Mouse (Mus musculus) bone marrow macrophage, adult 2 months (primary cell): ENCODE data around the gene Acot13. TPM values are rescaled to one million over a fixed set of nuclear protein-coding genes. Genes with fewer than 3 reads are reported as not detected.

Source experiments
- H3K27ac ChIP-seq: 2 replicates; pipeline ENCODE4 v1.5.1; 2012; ENCODE audit warnings: low read depth, low read length; ENCODE audit not compliant: insufficient read depth
- H3K4me1 ChIP-seq: 2 replicates; pipeline ENCODE4 v1.6.1; 2012; ENCODE audit warnings: low read length; ENCODE audit not compliant: control insufficient read depth, insufficient read depth
- H3K4me3 ChIP-seq: 2 replicates; pipeline ENCODE4 v1.5.1; 2012; ENCODE audit warnings: mild to moderate bottlenecking, low read length, moderate library complexity; ENCODE audit not compliant: insufficient read depth
- CTCF ChIP-seq: IDR thresholded peaks from 2 replicates; pipeline ENCODE4 v1.5.1; 2012; ENCODE audit warnings: low read depth, mild to moderate bottlenecking, low read length, moderate library complexity
- POLR2A ChIP-seq: IDR thresholded peaks from 2 replicates; pipeline ENCODE4 v1.6.1; 2012; ENCODE audit warnings: mild to moderate bottlenecking, low read depth, low read length, borderline replicate concordance
- polyA plus RNA-seq: library from polyadenylated mRNA; stranded (reverse); fragments of >200 nt; gene quantifications from 2 replicates; pipeline ENCODE4 v1.2.4, GENCODE M21; 2012; ENCODE audit not compliant: missing spikeins, insufficient read depth, insufficient read length

Gene Acot13
- polyA plus RNA-seq, 1 experiment: 81.0 TPM

DNA sequence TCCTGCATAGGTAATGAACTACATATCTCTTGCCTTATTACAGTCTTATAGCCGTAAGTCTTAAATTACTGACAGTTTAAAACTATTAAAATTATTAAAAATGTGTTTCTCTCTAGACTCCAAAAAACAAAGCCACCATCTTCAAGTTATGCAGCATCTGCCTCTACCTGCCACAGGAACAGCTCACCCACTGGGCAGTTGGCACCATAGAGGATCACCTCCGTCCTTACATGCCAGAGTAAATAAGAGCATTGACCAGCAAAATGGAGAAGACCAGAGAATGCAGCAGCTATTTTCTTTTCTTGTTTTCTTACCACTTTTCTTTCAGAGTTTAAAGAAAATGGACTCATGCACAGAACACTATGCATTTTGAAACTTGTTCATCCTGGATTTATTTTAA, 18.8 kb downstream of the Acot13 start:
- Histone ChIP-seq H3K4me3 (no peak overlapping the region), H3K27ac (no peak overlapping the region), H3K4me1 (peaks cover 11% of the 10 kb centered on the region)
- TF ChIP-seq CTCF (no peak), POLR2A (no peak)

DNA sequence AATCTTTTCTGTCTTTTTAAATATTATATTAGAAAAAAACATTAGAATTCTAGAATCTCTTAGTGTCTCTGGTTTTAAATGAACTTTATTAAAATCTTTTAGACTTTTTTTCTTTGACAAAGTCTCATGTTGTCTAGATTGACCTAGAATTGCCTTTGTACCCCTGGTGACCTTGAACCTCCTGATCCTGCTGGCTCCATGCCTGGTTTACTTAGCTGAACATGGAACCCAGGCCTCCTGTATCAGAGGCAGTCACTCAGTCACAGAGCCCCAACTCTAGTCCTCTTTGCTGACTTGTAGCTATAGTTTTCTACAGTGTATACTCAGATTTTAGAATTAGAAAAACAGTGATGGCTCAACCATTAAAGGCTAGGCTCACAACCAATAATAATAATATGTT, 25.3 kb downstream of the Acot13 start:
- H3K4me1 ChIP-seq: peaks cover 6% of the 10 kb centered on the region
- no peak for TF ChIP-seq POLR2A
- TF ChIP-seq CTCF: no peak
- peak overlapping the region; percentile 63 for H3K4me3 ChIP-seq
- peak overlapping the region; percentile 60 for H3K27ac ChIP-seq

DNA sequence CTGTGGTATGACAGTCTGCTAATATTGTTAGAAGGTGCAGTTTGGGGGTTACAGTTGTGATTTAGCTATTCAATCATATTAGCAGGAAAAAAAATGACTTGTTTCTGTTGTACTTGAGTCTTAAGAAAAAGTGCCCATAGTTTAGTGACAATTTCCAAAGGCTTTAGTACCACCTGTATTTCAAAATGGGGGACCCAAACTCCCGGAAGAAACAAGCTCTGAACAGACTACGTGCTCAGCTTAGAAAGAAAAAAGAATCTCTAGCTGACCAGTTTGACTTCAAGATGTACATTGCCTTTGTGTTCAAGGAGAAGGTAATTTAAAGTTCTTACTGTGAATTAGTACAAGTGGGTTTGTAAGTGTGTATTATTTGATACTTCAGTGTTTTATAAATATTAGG, 28.1 kb downstream of the Acot13 start:
- H3K4me3 ChIP-seq: peak overlapping the region; percentile 89
- H3K27ac ChIP-seq: peak overlapping the region; percentile 100
- TF ChIP-seq POLR2A (no peak), CTCF (no peak)
- peaks cover 9% of the 10 kb centered on the region for H3K4me1 ChIP-seq

DNA sequence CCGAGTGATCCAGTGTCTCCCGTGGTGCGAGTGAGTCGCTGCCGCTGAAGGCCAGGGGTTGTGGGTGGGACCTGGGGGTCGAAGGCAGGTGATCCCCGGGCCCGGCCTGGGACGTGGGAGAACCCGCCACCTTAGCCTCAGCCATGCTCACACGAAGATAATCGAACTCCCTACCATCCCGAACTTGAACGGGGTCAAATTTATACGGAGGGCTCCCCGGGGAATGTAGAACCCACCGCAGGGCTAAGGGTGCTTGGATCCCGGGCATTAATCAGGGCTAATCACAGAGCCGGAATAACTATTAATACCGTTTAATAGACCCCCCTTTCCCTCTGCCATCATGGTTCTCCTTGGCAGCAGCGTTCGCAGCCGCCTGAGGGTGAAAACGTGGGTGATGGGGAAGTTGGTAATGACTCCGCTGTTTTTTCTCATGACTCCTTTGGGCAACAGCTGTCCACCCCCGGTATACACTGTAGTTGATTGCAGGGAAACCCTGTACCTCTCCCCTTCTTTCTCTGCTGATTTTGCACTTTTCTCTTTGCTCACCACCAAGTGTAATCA, 29.1 kb downstream of the Acot13 start:
- peaks cover 13% of the 10 kb centered on the region for H3K4me1 ChIP-seq
- H3K4me3 ChIP-seq: peak overlapping the region; percentile 89
- peak overlapping the region; percentile 100 for H3K27ac ChIP-seq
- no peak for TF ChIP-seq CTCF

DNA sequence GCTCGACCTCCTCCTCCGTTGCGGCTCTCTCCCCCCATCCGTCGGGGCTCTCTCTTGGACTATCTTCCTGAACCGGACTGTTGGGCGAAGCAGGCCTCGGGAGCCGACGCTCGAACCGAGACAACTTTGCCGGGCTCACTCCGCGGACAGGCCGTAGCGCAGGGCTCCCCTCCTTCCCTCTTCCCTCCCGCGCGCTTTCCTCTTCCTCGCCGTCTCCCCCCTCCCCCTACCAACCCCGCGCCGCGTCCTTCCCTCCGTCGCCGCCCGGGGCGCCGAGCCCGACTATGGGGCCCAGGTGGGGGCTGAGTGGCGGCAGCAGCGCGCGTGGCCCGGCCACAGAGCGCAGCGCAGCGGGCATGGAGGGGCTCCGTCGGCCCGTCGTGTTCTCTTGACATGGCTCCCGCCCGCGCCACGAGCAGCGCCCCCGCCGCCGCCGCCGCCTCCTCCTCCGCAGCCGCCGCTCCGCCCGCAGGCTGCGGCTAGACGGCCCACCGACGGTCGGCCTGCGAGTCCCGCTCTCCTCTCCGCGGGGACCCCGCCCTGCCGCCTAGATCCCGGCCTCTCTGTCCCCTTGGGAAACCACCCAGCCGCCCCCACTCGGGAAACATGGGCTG, 29.9 kb downstream of the Acot13 start, which contains the start of gene BC005537:
TSS of gene BC005537 (plus strand) at position 350 of the 614 bp plus-strand sequence.
- TF ChIP-seq CTCF: no peak
- no peak for TF ChIP-seq POLR2A
- peak within 1 kb of the TSS; percentile 100 for H3K27ac ChIP-seq
- H3K4me3 ChIP-seq: peak within 1 kb of the TSS; percentile 89
- peaks cover 12% of the 10 kb centered on the region for H3K4me1 ChIP-seq

DNA sequence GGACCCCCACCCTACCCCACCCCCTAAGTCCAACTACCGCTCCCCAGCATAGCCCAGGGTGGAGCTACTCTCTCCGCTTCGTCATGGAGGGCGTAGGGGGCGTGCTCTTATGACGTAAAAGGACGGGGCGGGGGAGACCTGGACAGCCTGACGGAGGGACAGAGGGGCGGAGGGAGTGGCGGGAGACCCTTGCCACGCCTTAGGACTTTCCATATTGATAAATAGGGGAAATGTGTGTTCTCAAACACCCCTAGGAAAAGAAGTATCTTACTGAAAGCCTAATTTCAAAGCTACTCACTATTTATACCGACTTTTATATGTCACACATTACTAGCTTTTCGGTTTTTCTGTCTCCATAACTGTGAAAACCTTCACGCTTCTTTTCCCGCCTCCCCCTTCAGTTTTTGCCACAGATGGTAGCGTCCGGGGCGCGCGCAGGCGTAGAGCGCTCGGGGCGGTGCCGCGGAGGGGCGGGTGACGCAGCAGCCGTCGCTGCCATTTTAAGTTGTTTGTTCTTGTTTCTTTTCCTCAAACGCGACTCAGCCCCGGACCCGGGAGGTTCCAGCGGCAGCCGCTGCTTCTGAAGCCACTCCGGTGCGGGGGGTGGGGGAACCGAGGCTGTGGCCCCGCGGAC, 30.5 kb downstream of the Acot13 start:
- Histone ChIP-seq H3K4me3 (peak overlapping the region; percentile 89), H3K27ac (peak overlapping the region; percentile 100), H3K4me1 (peaks cover 12% of the 10 kb centered on the region)
- TF ChIP-seq POLR2A (peak; percentile 77; the same call in 1 of the 2 replicates), CTCF (no peak)

DNA sequence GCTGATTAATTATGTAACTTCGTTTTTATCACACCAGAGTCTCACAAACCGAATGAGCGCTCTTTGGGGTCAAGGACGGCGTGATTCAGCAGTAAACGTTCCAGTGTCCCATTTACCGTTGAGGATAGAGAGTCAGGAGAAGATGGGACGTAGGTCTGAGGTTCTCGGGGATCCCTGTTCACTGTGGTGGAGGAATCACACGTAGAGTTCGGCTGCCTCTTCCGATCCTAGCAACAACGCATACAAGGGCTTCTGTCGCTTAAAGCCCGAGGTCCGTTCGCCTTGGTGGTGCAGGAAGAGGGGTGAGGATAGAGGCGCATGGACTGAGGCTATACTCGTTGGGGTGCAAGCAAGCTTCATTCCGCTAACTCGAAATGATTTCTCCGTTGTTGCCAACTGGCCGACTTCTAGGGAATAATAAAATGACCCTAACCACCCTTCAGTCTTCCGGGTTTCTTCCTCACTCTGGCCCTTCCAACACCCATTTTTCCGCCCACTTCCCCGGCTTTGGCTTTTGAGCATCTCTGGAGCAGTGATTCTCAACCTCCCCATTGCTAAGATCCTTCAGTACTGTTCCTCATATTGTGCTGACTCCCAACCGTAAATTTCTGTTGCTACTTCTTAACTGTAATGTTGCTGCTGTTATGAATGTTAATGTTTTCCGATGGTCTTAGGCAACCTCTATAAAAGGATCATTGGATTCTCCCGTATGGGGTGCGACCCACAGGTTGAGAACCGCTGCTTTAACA, 31.2 kb downstream of the Acot13 start:
- no peak for TF ChIP-seq POLR2A
- no peak for TF ChIP-seq CTCF
- Histone ChIP-seq H3K4me1 (peaks cover 12% of the 10 kb centered on the region), H3K4me3 (peak overlapping the region; percentile 64), H3K27ac (peak overlapping the region; percentile 90)

DNA sequence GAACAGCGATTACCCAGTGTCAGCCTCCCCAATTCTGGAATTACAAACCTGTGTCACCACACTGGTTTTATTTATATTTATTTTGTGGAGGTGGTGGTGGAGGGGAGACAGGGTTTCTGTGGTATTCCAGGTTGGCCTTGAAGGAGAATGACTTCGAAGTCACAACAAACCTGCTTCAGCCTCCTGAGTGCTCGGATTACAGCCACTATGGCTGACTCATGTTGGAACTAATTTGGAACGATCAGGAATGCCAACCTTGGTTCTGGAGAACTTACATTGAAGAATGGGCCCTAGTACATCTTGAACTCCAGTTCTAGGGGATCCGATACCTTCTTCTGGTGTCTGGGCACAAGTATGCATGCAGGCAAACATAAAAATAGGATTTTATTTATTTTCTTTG, 32.0 kb downstream of the Acot13 start:
- Histone ChIP-seq H3K4me1 (peaks cover 13% of the 10 kb centered on the region), H3K27ac (peak overlapping the region; percentile 90), H3K4me3 (peak overlapping the region; percentile 64)
- TF ChIP-seq CTCF: no peak
- no peak for TF ChIP-seq POLR2A

DNA sequence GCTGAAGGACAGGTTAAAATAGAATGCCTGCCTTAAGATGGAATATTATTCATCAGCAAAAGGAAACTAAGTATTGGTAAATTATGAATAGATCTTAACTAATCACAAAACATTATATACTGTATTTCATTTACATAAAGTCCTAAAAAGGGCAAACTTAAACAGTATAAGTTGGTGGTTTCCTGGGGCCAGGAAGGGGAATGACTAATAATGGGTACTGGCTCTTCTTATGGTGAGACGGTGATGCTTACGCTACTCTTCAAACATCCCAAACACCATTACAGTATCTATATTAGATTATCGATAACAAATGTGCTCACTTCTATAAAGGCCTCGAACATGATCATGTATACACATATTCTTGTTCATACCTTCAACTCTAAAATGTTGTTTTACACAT, 32.7 kb downstream of the Acot13 start:
- no peak overlapping the region for H3K4me3 ChIP-seq
- peak overlapping the region; percentile 90; the same call in 1 of the 2 replicates for H3K27ac ChIP-seq
- TF ChIP-seq POLR2A (no peak), CTCF (no peak)
- peaks cover 20% of the 10 kb centered on the region for H3K4me1 ChIP-seq

DNA sequence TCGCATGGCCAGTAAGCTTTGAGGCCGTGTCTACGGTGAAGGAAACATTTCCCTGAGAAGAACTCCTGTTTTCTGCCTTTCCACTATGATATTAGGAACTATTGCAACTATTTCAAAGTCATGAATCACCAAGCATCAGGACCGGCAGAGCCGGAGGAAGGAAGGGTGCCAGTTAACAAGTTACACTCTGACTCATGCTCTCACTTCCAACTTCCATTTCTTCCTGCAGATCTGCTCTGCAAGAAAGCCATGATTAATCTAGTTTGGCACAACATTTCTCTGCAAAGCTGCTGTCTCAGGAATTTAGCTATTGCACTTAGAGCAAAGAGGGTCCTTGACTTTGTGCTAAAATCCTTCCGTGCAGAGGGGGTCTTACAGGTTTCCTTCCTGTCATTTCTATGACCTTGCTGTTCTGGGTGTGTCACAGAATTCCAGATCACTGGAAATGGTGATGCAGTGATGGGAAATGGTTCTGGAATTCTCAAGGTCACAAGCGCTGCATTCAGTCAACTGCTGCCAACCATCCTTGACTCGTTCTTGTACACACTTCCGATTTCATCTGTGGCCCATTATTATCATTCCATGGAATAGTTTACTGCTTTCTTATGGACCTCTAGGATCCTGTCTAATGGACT, 38.8 kb downstream of the Acot13 start:
- TF ChIP-seq CTCF: no peak
- TF ChIP-seq POLR2A: no peak
- Histone ChIP-seq H3K4me3 (peak overlapping the region; percentile 27), H3K4me1 (peaks cover 51% of the 10 kb centered on the region), H3K27ac (peak overlapping the region; percentile 100)
